Mouse (Mus musculus) cerebellum, postnatal 14 days (tissue): Measurements from ENCODE around the gene Rad9b.

Source experiments
- DNase-seq, 2 experiments: peaks; one replicate each; pipeline ENCODE4 v3.0.0; 2021; ENCODE audit warnings: mixed read lengths in 2 of 2

Gene Rad9b

DNA sequence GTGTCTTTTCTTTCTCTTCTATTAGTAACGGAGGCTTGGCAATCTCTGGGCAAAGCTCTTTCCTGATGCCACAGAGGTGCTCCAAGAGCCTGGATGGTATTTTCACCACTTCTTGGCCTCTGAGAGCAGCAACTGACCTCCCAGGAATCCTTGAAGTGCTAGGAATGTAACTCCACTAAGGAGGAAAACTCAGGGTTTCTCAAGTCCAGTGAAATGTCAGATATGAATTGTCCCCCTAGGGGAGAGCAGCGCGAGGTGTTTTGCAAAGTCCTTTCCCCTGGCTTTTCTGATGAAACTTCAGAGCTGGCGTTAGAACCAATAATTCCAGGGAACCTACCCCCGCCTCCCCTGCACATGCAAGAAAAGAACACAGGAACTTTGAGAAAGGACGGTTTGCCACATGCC lies 73.6 kb downstream of the Rad9b start:
- no peak for DNase-seq

GRCm38 (mm10) chr5:122279799-122280421 lies 74.1 kb downstream of the Rad9b start:
- peak; percentile 58 to 73 for DNase-seq

DNA sequence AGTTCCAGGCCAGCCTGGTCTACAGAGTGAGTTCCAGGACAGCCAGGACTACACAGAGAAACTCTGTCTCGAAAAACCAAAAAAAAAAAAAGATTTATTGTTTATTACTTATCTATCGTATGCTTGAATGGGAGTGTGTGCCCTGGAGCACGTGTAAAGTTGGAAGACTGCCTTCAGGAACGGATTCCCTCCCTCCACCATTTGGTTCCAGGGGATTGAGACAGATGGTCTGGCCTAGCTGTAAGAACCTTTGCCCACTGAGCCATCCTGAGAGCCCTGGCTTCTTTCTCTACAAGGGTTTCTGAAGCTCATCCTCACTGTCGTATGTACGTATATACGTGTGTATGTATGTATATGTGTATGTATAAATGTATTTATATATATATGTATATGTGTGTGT lies 75.1 kb downstream of the Rad9b start:
- DNase-seq: peak; percentile 73 to 84

DNA sequence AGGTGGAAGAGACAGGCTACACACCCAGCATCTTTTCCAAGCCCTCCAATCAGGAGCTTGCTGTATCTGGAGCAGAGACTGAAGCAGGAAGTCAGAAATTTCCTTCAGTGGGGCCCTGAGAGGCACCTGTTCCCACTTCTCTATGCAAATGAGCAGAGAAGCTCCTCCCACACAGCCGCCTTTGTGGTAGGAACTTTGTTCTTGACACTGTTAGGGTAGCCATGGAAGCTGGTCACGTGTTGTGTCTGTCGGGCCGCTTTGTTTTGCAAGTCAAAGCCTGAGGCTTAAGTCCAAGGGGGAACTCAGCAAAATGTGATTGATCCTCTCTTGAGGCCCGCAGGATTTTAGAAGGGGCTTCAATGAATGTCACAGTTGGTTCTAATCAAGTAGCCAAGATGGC lies 79.2 kb downstream of the Rad9b start:
- DNase-seq: no peak
